Mouse (Mus musculus) Muller cell, postnatal 12 days (primary cell): ENCODE data around the gene Vwa3a.
"Not testable (repeated sequence)": the region's sequence is repeated elsewhere in the genome, so short reads cannot be mapped to it uniquely, and the experiment has no call there.

Experiments
- DNase-seq: peaks from one replicate; pipeline ENCODE4 v3.0.0-alpha.2; 2015; ENCODE audit errors: inconsistent ontology term

Gene Vwa3a

GRCm38 (mm10) chr7:120739018-120739417 lies at the start of gene Vwa3a:
Vwa3a (plus strand) TSS chr7:120739318.
- no peak for DNase-seq

- DNase-seq = no peak
Observed at GRCm38 (mm10) chr7:120690634-120691033, 48.5 kb upstream of the Vwa3a start.

- DNase-seq = no peak
Observed at GRCm38 (mm10) chr7:120693831-120694375, 45.2 kb upstream of the Vwa3a start.

- DNase-seq = no peak
Observed at GRCm38 (mm10) chr7:120695196-120695595, 43.9 kb upstream of the Vwa3a start.

GRCm38 (mm10) chr7:120695641-120696040 lies 43.5 kb upstream of the Vwa3a start:
- no peak for DNase-seq

GRCm38 (mm10) chr7:120696331-120696730 lies 42.8 kb upstream of the Vwa3a start:
- no peak for DNase-seq

GRCm38 (mm10) chr7:120699586-120699985 lies 39.5 kb upstream of the Vwa3a start:
- no peak for DNase-seq

GRCm38 (mm10) chr7:120703888-120704287 lies 35.2 kb upstream of the Vwa3a start:
- no peak for DNase-seq

GRCm38 (mm10) chr7:120712071-120712470 lies 27.0 kb upstream of the Vwa3a start:
- no peak for DNase-seq

- DNase-seq = no peak
Observed at GRCm38 (mm10) chr7:120713225-120713624, 25.9 kb upstream of the Vwa3a start.

GRCm38 (mm10) chr7:120713951-120714350 lies 25.2 kb upstream of the Vwa3a start:
- not testable (repeated sequence) for DNase-seq

GRCm38 (mm10) chr7:120717261-120717660 lies 21.9 kb upstream of the Vwa3a start:
- no peak for DNase-seq

- DNase-seq = no peak
Observed at GRCm38 (mm10) chr7:120721051-120721450, 18.1 kb upstream of the Vwa3a start.

- DNase-seq = peak; percentile 69
Observed at GRCm38 (mm10) chr7:120721456-120721855, 17.7 kb upstream of the Vwa3a start.

- DNase-seq = no peak
Observed at GRCm38 (mm10) chr7:120722063-120722462, 17.1 kb upstream of the Vwa3a start.

GRCm38 (mm10) chr7:120722839-120723278 lies 16.3 kb upstream of the Vwa3a start:
- peak; percentile 8 for DNase-seq

GRCm38 (mm10) chr7:120727581-120727980 lies 11.5 kb upstream of the Vwa3a start:
- DNase-seq = no peak

- no peak for DNase-seq
Observed at GRCm38 (mm10) chr7:120729635-120730034, 9.5 kb upstream of the Vwa3a start.

- DNase-seq = no peak
Observed at GRCm38 (mm10) chr7:120732906-120733305, 6.2 kb upstream of the Vwa3a start.

- no peak for DNase-seq
Observed at GRCm38 (mm10) chr7:120739558-120740101, 512 bp downstream of the Vwa3a start.

GRCm38 (mm10) chr7:120743366-120744351 lies 4.5 kb downstream of the Vwa3a start:
- DNase-seq = peak; percentile 55

- DNase-seq = no peak
Observed at GRCm38 (mm10) chr7:120744606-120745005, 5.5 kb downstream of the Vwa3a start.

GRCm38 (mm10) chr7:120746029-120746428 lies 6.9 kb downstream of the Vwa3a start:
- no peak for DNase-seq
